Mouse (Mus musculus): ENCODE results near the gene Spata5.

DNA sequence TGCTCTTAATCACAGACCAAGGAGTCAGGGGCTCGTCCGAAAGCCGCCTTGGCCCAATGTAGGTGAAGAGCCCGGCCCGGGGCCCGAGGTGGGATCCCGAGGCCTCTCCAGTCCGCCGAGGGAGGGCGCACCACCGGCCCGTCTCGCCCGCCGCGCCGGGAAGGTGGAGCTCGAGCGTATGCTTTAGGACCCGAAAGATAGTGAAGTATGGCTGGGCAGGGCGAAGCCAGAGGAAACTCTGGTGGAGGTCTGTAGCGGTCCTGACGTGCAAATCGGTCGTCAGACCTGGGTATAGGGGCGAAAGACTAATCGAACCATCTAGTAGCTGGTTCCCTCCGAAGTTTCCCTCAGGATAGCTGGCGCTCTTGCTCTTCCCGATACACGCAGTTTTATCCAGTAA, 61.6 kb downstream of the Spata5 start:
- TF ChIP-seq EP300 (IDR thresholded peaks at IDR 0.05; ENCODE audit: low read depth) (no peak), CTCF (IDR thresholded peaks at IDR 0.05; ENCODE audit: low read depth) (no peak)

Data from heart, postnatal 0 days (tissue).